Mouse (Mus musculus): ENCODE measurements around the gene Ctsf.
A peak's percentile ranks its signal among the peaks of the same experiment; 100 is the strongest.
"Not testable (repeated sequence)": the region's sequence is repeated elsewhere in the genome, so short reads cannot be mapped to it uniquely, and the experiment has no call there.

Ctsf gene

GRCm38 (mm10) chr19:4854552-4855469, at the start of gene Ctsf:
Ctsf (plus strand) TSS chr19:4855130.
- ATAC-seq (ENCODE audit: low TSS enrichment): peak; percentile 95

GRCm38 (mm10) chr19:4810309-4810708, 44.6 kb upstream of the Ctsf start:
- no peak for ATAC-seq (ENCODE audit: low TSS enrichment)

GRCm38 (mm10) chr19:4810746-4811062, 44.2 kb upstream of the Ctsf start:
- no peak; the same call in 1 of the 2 replicates for ATAC-seq (ENCODE audit: low TSS enrichment)

GRCm38 (mm10) chr19:4811063-4811908, 43.6 kb upstream of the Ctsf start, which contains the start of the genes Gm21992 and Rbm14:
Gm21992 (minus strand) TSS chr19:4811612.
Rbm14 (minus strand) TSS chr19:4811634.
- ATAC-seq (ENCODE audit: low TSS enrichment): peak; percentile 97

GRCm38 (mm10) chr19:4811909-4812242, 43.1 kb upstream of the Ctsf start:
- ATAC-seq (ENCODE audit: low TSS enrichment): no peak; the same call in 1 of the 2 replicates

GRCm38 (mm10) chr19:4812334-4812949, 42.5 kb upstream of the Ctsf start:
- not testable (repeated sequence) for ATAC-seq (ENCODE audit: low TSS enrichment)

GRCm38 (mm10) chr19:4813015-4813414, 41.9 kb upstream of the Ctsf start:
- no peak for ATAC-seq (ENCODE audit: low TSS enrichment)

- no peak for ATAC-seq (ENCODE audit: low TSS enrichment)
These were observed 37.6 kb upstream of the Ctsf start for GRCm38 (mm10) chr19:4817182-4817835.

- ATAC-seq (ENCODE audit: low TSS enrichment): peak; percentile 52; the same call in 1 of the 2 replicates
These were observed 34.1 kb upstream of the Ctsf start for GRCm38 (mm10) chr19:4820678-4821303.

- no peak for ATAC-seq (ENCODE audit: low TSS enrichment)
These were observed 26.4 kb upstream of the Ctsf start for GRCm38 (mm10) chr19:4828444-4829114.

GRCm38 (mm10) chr19:4829156-4829555, 25.8 kb upstream of the Ctsf start:
- no peak for ATAC-seq (ENCODE audit: low TSS enrichment)

- ATAC-seq (ENCODE audit: low TSS enrichment): no peak
These were observed 21.0 kb upstream of the Ctsf start for GRCm38 (mm10) chr19:4833977-4834376.

GRCm38 (mm10) chr19:4836096-4836495, 18.8 kb upstream of the Ctsf start:
- ATAC-seq (ENCODE audit: low TSS enrichment): no peak

- ATAC-seq (ENCODE audit: low TSS enrichment): no peak
These were observed 17.9 kb upstream of the Ctsf start for GRCm38 (mm10) chr19:4837049-4837448.

GRCm38 (mm10) chr19:4838526-4839140, 16.3 kb upstream of the Ctsf start:
- ATAC-seq (ENCODE audit: low TSS enrichment): no peak

- peak; percentile 99 for ATAC-seq (ENCODE audit: low TSS enrichment)
These were observed 15.8 kb upstream of the Ctsf start, which contains the start of the genes Ccs and Ccdc87 for GRCm38 (mm10) chr19:4839149-4839548. Ccs (minus strand) TSS chr19:4839332. Ccdc87 (plus strand) TSS chr19:4839366.

GRCm38 (mm10) chr19:4840848-4841247, 14.1 kb upstream of the Ctsf start:
- ATAC-seq (ENCODE audit: low TSS enrichment): no peak

GRCm38 (mm10) chr19:4842611-4843010, 12.3 kb upstream of the Ctsf start:
- no peak for ATAC-seq (ENCODE audit: low TSS enrichment)

GRCm38 (mm10) chr19:4845846-4846245, 9.1 kb upstream of the Ctsf start:
- ATAC-seq (ENCODE audit: low TSS enrichment): no peak

- ATAC-seq (ENCODE audit: low TSS enrichment): peak; percentile 52; the same call in 1 of the 2 replicates
These were observed 7.4 kb upstream of the Ctsf start for GRCm38 (mm10) chr19:4847490-4847889.

Measured in frontal cortex, adult (tissue).